Mouse (Mus musculus) kidney, postnatal 25 days (tissue): ENCODE results near the gene Gm49369.
"Not testable (repeated sequence)": the region's sequence is repeated elsewhere in the genome, so short reads cannot be mapped to it uniquely, and the experiment has no call there.

Source experiments
- DNase-seq, 2 experiments: peaks; one replicate each; pipeline ENCODE4 v3.0.0; 2021; ENCODE audit warnings: mixed read lengths in 2 of 2

Gene Gm49369

GRCm38 (mm10) chr7:142328507-142328906 is 54.0 kb downstream of the Gm49369 start:
- DNase-seq, result no peak

- no peak for DNase-seq
Measured at GRCm38 (mm10) chr7:142326714-142327445, 55.6 kb downstream of the Gm49369 start.

GRCm38 (mm10) chr7:142323396-142324117 is 58.9 kb downstream of the Gm49369 start:
- DNase-seq, result no peak

GRCm38 (mm10) chr7:142322641-142323040 is 59.8 kb downstream of the Gm49369 start:
- DNase-seq, result no peak

- DNase-seq, result not testable (repeated sequence)
Measured at GRCm38 (mm10) chr7:142321637-142322306, 60.7 kb downstream of the Gm49369 start.
